24 mouse cellular contexts compared by ENCODE assay signal in the genomic region with DNA sequence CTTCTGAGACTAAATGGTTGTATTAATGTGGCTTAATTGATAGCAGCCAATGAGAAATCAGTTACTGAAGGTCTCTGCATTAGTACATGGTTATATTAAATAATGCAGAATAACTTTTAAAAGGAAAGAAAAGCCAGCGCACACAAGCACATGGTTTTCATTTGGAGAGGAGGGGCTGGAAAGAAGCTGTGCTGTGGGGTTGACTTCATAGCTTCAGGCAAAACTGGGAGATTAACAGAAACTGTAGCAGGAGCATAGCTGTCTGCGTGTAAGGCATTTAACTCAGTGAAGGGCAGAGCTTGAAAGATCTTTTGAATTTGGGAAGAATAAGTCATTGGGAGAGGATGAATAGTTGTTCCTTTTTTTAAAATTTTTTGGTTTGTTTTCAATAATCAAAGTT.
DNase-seq lines count a peak whose midpoint lies in the region; ATAC-seq and TF ChIP-seq lines count a peak whose summit lies in the region.
"Had no signal": no experiment of that assay in that cellular context is flagged by ENCODE, and none has a peak within 500 bp of the region (broad histone marks: within the 10 kb centered on the region; RNA-seq: fewer than 3 reads in every experiment).

No protein-coding gene starts in this region.

- TF ChIP-seq POLR2A in limb, embryonic 14.5 days (IDR thresholded peaks at IDR 0.05; ENCODE audit: borderline replicate concordance, extremely low read depth, insufficient read depth, insufficient read length), result no peak

- peak; percentile 9 for DNase-seq in midbrain, embryonic 14.5 days
- DNase-seq in embryonic facial prominence, embryonic 11.5 days (ENCODE audit: low spot score), result peak; percentile 80
- peak; percentile 60 for DNase-seq in limb, embryonic 14.5 days (ENCODE audit: low spot score)
- no peak for DNase-seq in lung, postnatal 36 days
- no peak for DNase-seq in gastrocnemius, adult 8-10 months (ENCODE audit: low spot score in 2 of 2)
- no peak for DNase-seq in cerebellum, postnatal 36 days
- DNase-seq: adrenal gland, postnatal 10 days; cerebellum, adult 2 months; cerebellum, postnatal 25 days; forebrain, postnatal 0 days; gastrocnemius, postnatal 36 days; heart, adult 2 months; kidney, adult 8-10 months; kidney, postnatal 14 days; lung, postnatal 4 days; right cerebral cortex, postnatal 4 days; thymus, postnatal 14 days had no signal

- 67% methylated on average over 2 of the region's 2 CpGs for WGBS in midbrain, embryonic 14.5 days
- WGBS in midbrain, embryonic 16.5 days, result 71% methylated on average over 2 of the region's 2 CpGs
- 27% methylated on average over 2 of the region's 2 CpGs for WGBS in embryonic facial prominence, embryonic 11.5 days
- 12% methylated on average over 2 of the region's 2 CpGs for WGBS in limb, embryonic 14.5 days

- H3K4me1 ChIP-seq in midbrain, embryonic 14.5 days (ENCODE audit: control insufficient read depth, insufficient read depth, low read length), result no peaks in the 10 kb centered on the region
- H3K4me1 ChIP-seq in midbrain, embryonic 16.5 days (ENCODE audit: control insufficient read depth, insufficient read depth, low read length), result no peaks in the 10 kb centered on the region
- H3K4me1 ChIP-seq in embryonic facial prominence, embryonic 11.5 days (ENCODE audit: control insufficient read depth, insufficient read depth, low read length), result no peaks in the 10 kb centered on the region
- 0 out of 2 replicates have a peak, but pooled peaks cover 4% of the 10 kb centered on the region for H3K4me1 ChIP-seq in limb, embryonic 14.5 days (ENCODE audit: control insufficient read depth, insufficient read depth, low read length)
- H3K4me1 ChIP-seq: forebrain, embryonic 10.5 days; hindbrain, embryonic 12.5 days; lung, embryonic 15.5 days had no signal

- no peak for ATAC-seq in midbrain, embryonic 14.5 days (ENCODE audit: low FRiP score, low TSS enrichment)
- ATAC-seq in midbrain, embryonic 16.5 days, result no peak
- no peak for ATAC-seq in embryonic facial prominence, embryonic 11.5 days (replicated peaks; ENCODE audit: insufficient number of reproducible peaks, low FRiP score, low TSS enrichment, low read depth)
- ATAC-seq in limb, embryonic 14.5 days (ENCODE audit: low FRiP score, low read depth), result peak; percentile 26; the same call in 1 of the 2 replicates
- ATAC-seq: activated CD4-positive, CD25-positive, alpha-beta regulatory T cell, adult 4 months; forebrain, postnatal 0 days had no signal

- no peak overlapping the region for H3K9ac ChIP-seq in midbrain, embryonic 14.5 days (replicated peaks; ENCODE audit: low read length)
- no peak overlapping the region for H3K9ac ChIP-seq in midbrain, embryonic 16.5 days (ENCODE audit: low read depth, low read length)
- no peak overlapping the region for H3K9ac ChIP-seq in embryonic facial prominence, embryonic 11.5 days (replicated peaks; ENCODE audit: low read length)
- H3K9ac ChIP-seq in limb, embryonic 14.5 days (ENCODE audit: low read depth, low read length, severe bottlenecking), result no peak overlapping the region
- H3K9ac ChIP-seq: forebrain, postnatal 0 days; hindbrain, embryonic 12.5 days; limb, embryonic 12.5 days; lung, embryonic 15.5 days had no signal

- no peak overlapping the region for H3K4me2 ChIP-seq in midbrain, embryonic 14.5 days (ENCODE audit: low read length)
- H3K4me2 ChIP-seq in midbrain, embryonic 16.5 days (ENCODE audit: low read length), result no peak overlapping the region
- H3K4me2 ChIP-seq in embryonic facial prominence, embryonic 11.5 days (ENCODE audit: low read depth, low read length), result no peak overlapping the region
- H3K4me2 ChIP-seq in limb, embryonic 14.5 days (replicated peaks; ENCODE audit: low read depth, low read length, severe bottlenecking), result no peak overlapping the region
- H3K4me2 ChIP-seq: hindbrain, embryonic 12.5 days; limb, embryonic 12.5 days; lung, embryonic 15.5 days had no signal

- H3K9me3 ChIP-seq in midbrain, embryonic 14.5 days (ENCODE audit: control insufficient read depth, low read length), result no peaks in the 10 kb centered on the region
- no peaks in the 10 kb centered on the region for H3K9me3 ChIP-seq in midbrain, embryonic 16.5 days (replicated peaks; ENCODE audit: control insufficient read depth, low read length, poor library complexity, severe bottlenecking)
- H3K9me3 ChIP-seq in embryonic facial prominence, embryonic 11.5 days (replicated peaks; ENCODE audit: control insufficient read depth, low read length), result no peaks in the 10 kb centered on the region
- peaks cover 4% of the 10 kb centered on the region; the same call in 1 of the 2 replicates for H3K9me3 ChIP-seq in limb, embryonic 14.5 days (ENCODE audit: control insufficient read depth, low read length)
- H3K9me3 ChIP-seq: forebrain, embryonic 10.5 days; hindbrain, embryonic 12.5 days; lung, embryonic 15.5 days had no signal

- H3K4me3 ChIP-seq in midbrain, embryonic 14.5 days (replicated peaks; ENCODE audit: low read depth, low read length), result no peak overlapping the region
- H3K4me3 ChIP-seq in midbrain, embryonic 16.5 days (ENCODE audit: low read depth, low read length), result no peak overlapping the region
- no peak overlapping the region for H3K4me3 ChIP-seq in embryonic facial prominence, embryonic 11.5 days (ENCODE audit: low read depth, low read length)
- no peak overlapping the region for H3K4me3 ChIP-seq in limb, embryonic 14.5 days (replicated peaks; ENCODE audit: low read length)
- H3K4me3 ChIP-seq: forebrain, embryonic 10.5 days; heart, adult 2 months; hindbrain, embryonic 12.5 days; layer of hippocampus, adult 2 months; limb, embryonic 12.5 days; lung, embryonic 15.5 days had no signal

- H3K27ac ChIP-seq in midbrain, embryonic 14.5 days (replicated peaks; ENCODE audit: low read depth, low read length), result no peak overlapping the region
- no peak overlapping the region for H3K27ac ChIP-seq in midbrain, embryonic 16.5 days (ENCODE audit: low read length)
- H3K27ac ChIP-seq in embryonic facial prominence, embryonic 11.5 days (replicated peaks; ENCODE audit: low read depth, low read length), result no peak overlapping the region
- no peak overlapping the region for H3K27ac ChIP-seq in limb, embryonic 14.5 days (replicated peaks; ENCODE audit: low read depth, low read length)
- H3K27ac ChIP-seq: forebrain, embryonic 10.5 days; heart, adult 2 months; hindbrain, embryonic 12.5 days; layer of hippocampus, adult 2 months; limb, embryonic 12.5 days; lung, embryonic 15.5 days had no signal

- H3K27me3 ChIP-seq in midbrain, embryonic 14.5 days (ENCODE audit: control insufficient read depth, insufficient read depth, low read length), result no peaks in the 10 kb centered on the region
- no peaks in the 10 kb centered on the region for H3K27me3 ChIP-seq in midbrain, embryonic 16.5 days (ENCODE audit: control insufficient read depth, insufficient read depth, low read depth, low read length)
- no peaks in the 10 kb centered on the region for H3K27me3 ChIP-seq in embryonic facial prominence, embryonic 11.5 days (ENCODE audit: control insufficient read depth, insufficient read depth, low read length)
- H3K27me3 ChIP-seq in limb, embryonic 14.5 days (ENCODE audit: control insufficient read depth, insufficient read depth, low read length), result no peaks in the 10 kb centered on the region
- H3K27me3 ChIP-seq: hindbrain, embryonic 12.5 days; limb, embryonic 12.5 days; lung, embryonic 15.5 days had no signal

- no peaks in the 10 kb centered on the region for H3K36me3 ChIP-seq in midbrain, embryonic 14.5 days (ENCODE audit: control insufficient read depth, insufficient read depth, low read length)
- H3K36me3 ChIP-seq in midbrain, embryonic 16.5 days (ENCODE audit: control insufficient read depth, insufficient read depth, low read length), result no peaks in the 10 kb centered on the region
- H3K36me3 ChIP-seq in embryonic facial prominence, embryonic 11.5 days (replicated peaks; ENCODE audit: control insufficient read depth, insufficient read depth, low read depth, low read length), result no peaks in the 10 kb centered on the region
- no peaks in the 10 kb centered on the region for H3K36me3 ChIP-seq in limb, embryonic 14.5 days (ENCODE audit: control insufficient read depth, insufficient read depth, low read length)
- H3K36me3 ChIP-seq: forebrain, embryonic 10.5 days; hindbrain, embryonic 12.5 days; limb, embryonic 12.5 days; lung, embryonic 15.5 days had no signal

Comparison
In these comparisons a context has a peak if more than half of its experiments do, and no peak if none do; other contexts are left out.
1. DNase-seq: peak in midbrain, embryonic 14.5 days (single experiment), embryonic facial prominence, embryonic 11.5 days (single experiment) and limb, embryonic 14.5 days (single experiment); none in lung, postnatal 36 days (single experiment), gastrocnemius, adult 8-10 months (0 of 2) and cerebellum, postnatal 36 days (0 of 2).